Mouse (Mus musculus) adrenal gland, postnatal 14 days (tissue): ENCODE measurements around the gene Espn. TPM values are rescaled to one million over a fixed set of nuclear protein-coding genes. Genes with fewer than 3 reads are reported as not detected.

Experiments
- DNase-seq: peaks from one replicate; pipeline ENCODE4 v3.0.0; 2021; ENCODE audit warnings: mixed read lengths
- total RNA-seq: library from RNA; stranded (reverse); gene quantifications from 2 replicates; pipeline ENCODE4 v1.2.3, GENCODE M21; 2021

Espn gene
- total RNA-seq, 1 experiment from 2014 or later, result 0.96 TPM

DNA sequence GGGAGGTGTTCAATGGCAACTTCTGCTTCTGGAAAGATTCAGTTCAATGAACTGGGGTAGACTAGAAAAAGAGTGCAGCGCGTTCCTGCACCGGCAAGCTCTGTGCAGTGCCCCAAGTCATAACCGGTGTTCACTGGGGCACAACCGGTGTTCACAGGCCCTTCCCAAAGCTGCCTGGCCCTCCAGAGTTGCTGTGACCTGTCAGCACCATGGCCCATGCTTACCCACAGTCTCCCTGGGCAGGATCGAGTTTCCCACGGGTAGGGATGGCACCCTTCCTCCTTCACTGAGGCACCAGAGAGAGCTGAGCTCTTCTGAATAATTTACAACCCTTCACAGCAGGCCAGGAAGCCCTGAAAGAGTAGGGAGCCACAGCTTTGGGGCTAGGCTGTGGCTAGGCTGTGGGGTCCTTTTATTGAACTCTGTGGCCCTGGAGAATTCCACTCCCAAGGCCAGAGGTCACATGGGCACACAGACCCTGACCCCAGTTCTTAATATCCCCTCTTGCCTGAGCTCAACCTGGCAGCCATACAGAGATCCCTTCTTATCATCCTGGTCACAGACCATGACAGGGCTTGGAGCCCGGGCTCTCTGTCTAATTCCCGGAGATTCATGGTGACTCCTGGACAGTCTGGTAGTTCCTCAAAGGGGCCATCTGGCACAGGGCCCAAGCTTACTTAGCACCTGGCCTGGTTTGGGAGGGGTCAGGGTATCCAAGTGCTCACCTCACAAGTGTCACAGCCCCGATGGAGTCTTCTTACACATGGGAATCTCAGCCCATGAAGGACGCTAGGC lies 5.9 kb downstream of the Espn start:
- no peak for DNase-seq

DNA sequence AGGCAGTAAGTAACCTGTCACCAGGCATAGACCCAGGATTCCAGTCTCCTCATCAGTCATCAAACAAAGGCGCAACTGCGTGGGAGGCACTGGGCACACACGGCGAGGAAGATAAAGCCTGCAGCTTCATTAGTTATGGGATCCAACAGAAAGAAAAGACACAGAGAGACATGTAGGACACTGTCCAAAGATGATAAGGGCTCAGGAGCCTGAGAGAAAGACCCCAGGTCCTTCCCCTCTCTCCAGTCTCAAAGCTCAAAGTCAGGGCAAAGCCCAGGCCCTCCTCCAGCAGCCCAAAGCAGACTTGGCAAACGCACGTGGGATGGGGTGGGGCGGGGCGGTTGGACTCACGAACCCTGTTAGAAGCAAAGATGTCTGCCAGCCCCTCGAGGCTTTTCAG lies 6.7 kb downstream of the Espn start:
- no peak for DNase-seq

DNA sequence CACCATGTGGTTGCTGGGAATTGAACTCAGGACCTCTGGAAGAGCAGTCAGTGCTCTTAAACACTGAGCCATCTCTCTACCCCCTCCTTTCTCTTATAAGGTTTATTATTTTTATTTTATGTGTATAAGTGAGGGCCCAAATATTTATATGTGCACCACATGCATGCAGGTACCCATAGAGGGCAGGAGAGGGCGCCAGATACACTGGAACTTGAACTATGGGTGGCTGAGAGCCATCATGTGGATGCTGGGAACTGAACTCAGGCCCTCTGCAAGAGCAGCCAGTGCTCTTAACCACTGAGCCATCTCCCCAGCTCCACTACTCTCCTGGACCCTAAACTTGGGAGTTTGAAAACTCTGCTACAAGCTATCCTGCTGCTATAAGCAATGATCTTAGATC lies 8.5 kb downstream of the Espn start:
- DNase-seq, result no peak

- DNase-seq, result no peak
These were observed 10.5 kb downstream of the Espn start for GRCm38 (mm10) chr4:152141521-152142135.

DNA sequence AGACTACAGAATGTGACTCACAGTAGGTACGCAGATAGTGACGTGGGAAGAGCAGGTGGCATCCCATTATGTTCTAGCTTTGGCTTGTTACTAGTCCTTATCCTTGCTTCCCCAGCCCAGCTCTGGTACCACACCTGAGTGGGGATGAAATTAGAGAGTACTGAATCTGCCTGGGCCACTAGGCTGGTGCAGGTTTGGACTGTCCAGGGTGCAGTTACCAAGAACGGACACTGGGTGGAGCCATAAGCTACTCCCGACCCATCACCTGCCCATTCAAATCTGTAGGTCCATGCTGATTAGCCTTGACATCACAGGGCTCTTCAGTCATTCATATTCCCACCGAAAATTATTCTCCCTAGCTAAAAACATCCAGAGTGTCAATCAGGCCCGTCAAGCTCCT lies 11.7 kb downstream of the Espn start:
- peak; percentile 61 for DNase-seq

DNA sequence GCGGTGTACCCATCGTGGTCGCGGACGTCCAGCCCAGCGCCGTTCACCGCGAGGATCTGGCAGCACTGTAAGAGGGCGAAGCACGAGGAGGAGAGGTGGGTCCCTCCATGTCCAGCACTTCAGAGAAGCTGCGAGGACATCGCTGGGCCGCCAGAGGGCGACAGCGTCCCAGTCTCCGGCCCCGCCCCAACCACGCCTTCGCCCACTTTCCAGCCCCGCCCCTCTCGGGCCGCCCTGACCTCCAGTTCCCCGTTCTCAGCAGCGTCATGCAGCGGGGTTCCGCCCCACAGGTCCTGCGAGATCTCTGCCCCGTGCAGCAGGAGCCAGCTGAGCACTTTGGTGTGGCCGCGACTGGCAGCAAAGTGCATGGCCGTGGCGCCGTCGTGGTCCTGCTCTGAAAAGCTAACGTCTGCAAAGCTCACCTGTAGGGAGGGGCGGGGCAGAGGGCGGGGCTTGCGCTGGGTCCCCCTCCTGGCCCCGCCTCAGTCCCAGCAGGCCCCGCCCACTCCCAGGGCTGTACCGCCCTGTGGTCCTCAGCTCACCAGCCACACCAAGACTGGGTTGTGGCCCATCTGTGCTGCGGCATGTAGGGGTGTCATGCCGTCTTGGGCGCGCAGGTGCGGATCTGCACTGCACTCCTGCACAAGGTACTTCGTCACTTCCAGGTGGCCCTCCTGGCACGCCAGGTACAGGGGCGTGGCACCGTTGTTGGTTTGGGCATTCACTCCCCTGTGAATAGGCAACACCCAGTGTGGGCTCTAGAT lies 13.5 kb downstream of the Espn start:
- peak; percentile 97 for DNase-seq

DNA sequence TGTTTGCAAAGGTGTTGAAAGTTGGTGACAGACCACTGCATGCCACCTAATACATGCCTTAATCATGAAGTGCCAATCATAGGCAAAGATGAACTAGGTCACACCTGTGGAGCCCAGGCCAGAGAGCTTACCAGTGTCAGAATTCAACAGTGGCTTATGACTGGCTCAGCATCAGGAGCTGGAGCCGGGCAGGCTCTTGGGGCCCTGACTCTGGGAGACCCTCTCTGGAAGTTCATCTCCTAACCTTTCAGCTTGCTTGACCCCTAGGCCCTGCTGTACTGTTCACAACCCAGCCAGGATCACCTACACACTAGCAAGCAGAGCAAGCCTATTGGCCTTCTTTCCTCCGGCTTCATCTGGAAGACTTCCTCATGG lies 15.3 kb downstream of the Espn start:
- DNase-seq, result no peak

DNA sequence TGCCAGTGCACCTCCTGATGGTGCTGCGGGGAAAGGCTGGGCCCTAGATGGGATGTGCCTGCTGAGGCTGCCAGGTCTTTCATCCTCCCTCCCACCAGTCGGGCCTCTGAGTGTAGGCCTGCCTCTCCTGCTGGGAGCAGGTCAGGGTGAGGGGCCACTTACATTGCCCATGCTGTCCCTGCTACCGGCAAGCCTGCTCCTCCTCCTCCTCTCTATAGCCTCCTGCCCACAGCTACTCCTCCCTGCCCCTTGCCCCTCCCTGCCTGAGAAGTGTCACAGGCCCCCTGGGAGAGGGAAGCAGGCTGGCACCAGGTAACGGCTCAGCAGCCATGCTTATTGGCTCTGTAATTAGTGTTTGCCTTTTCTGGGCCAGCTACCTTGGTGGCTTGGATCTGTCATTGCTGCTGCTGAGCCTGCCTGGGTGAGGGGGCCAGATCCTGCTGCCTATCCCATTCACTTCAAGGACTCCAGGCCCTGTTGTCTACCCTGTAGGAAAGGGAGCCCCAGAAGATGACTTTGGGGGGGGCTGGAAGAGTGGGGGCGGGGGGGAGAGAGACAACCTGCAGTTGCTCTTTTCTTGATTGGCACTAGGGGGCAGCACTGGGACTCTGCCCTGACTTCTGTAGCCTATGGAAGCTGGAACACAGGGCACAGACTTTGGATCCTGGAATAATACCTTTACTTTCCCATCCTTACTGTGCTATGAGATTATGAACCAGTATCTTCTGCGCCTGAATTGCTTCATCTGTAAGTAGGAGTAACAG lies 15.9 kb downstream of the Espn start:
- peak; percentile 45 for DNase-seq

- no peak for DNase-seq
These were observed 16.8 kb downstream of the Espn start for GRCm38 (mm10) chr4:152135363-152135762.

DNA sequence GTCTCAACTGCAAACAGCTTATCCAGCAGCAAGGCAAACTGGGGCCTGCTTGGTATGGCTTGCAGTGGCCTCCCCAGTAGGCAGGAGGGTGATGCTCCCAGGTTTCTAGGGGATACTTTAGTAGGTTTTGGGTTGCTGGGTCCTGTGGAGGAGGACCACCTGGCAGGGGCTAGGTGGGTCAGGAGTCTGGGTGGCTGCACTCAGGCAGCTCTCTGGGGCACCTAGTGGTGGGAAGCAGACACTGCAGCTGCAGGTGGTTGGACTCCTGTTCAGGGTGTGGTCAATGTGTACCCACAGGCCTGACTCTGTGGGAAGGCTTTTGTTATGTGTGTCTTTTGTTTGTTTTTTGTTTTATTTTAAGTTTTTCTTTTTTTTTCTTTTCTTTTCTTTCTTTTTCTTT lies 17.7 kb downstream of the Espn start:
- peak; percentile 67 for DNase-seq

DNA sequence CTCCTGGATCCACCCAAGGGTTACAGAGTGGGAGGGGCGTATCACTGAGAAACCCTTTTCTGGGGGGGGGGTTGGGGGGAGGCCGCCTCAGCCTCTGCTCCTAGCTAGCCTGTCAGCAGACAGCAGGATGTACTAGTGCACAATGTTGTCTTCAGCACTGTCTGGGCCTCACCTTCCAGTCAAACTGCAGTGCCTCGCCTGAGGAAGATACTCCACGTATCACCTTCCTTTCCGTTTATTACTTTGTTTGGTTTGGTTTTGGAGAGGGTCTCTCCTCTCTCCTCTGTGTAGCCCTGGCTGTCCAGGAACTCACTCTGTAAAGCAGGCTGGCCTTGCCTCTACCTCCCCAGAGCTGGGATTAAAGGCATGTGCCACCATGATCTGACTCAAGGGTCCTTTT lies 19.0 kb downstream of the Espn start:
- no peak for DNase-seq

DNA sequence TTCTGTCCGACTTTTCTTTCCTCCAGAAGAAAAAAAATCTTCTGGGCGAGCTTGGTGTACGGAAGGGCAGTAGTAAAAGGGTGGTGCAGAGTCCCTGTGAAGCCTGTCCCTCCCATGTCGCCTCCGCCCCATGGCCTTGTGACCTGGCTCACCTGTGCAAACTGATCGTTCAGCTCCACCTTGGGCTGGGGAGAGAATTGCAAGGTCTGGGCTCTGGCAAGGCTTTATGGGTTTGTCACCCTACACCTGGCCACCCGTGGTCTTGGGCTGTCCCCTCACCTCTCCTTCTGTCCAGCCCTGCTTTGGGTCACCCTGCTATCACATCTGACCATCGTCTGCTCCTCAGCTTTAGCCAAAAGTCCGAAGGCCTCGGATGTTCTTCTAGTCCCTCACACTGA lies 19.4 kb downstream of the Espn start:
- DNase-seq, result no peak

GRCm38 (mm10) chr4:152131809-152132771 lies 20.1 kb downstream of the Espn start:
- DNase-seq, result no peak

- peak; percentile 78 for DNase-seq
These were observed 21.2 kb downstream of the Espn start for GRCm38 (mm10) chr4:152130771-152131653.

- DNase-seq, result no peak
These were observed 22.7 kb downstream of the Espn start for GRCm38 (mm10) chr4:152129395-152129930.

- DNase-seq, result no peak
These were observed 23.4 kb downstream of the Espn start for GRCm38 (mm10) chr4:152128784-152129183.

DNA sequence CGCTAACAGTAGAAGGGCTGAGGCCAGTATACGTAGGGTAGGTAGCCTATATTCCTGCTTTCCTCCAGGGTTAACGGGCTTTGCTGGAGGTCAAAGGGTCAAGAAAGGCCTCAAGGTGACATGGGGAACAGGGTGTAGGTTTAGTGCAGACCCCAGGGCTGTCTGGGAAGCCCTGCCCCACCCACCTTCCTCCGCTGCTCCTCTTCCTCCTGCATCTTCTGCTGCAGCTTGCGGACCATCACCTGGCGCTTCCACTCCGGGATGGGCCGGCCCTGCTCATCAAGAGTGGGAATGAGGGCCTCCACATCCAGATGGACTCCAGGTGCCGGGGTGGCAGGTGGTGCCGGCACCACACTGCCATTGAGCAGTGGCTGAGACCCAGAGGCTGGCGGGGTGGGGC lies 24.3 kb downstream of the Espn start:
- DNase-seq, result no peak

GRCm38 (mm10) chr4:152126026-152126920 lies 25.9 kb downstream of the Espn start:
- DNase-seq, result no peak
